Mouse (Mus musculus) spleen, adult 2 months (tissue): ENCODE data around the gene 1810043G02Rik.

ENCODE experiments used
- CTCF ChIP-seq: fragments of 200-500 bp; IDR thresholded peaks from 2 replicates; pipeline ENCODE4 v1.5.1; 2011; ENCODE audit warnings: mild to moderate bottlenecking, inconsistent platforms; ENCODE audit not compliant: insufficient read depth, insufficient read length, insufficient replicate concordance; ENCODE audit errors: extremely low read depth
- POLR2A ChIP-seq: fragments of 200-500 bp; IDR thresholded peaks from 2 replicates; pipeline ENCODE4 v1.6.1; 2011; ENCODE audit warnings: low read depth, low read length, inconsistent platforms

- TF ChIP-seq POLR2A (no peak), CTCF (no peak)
Observed at GRCm38 (mm10) chr10:77995639-77996038, 17.3 kb downstream of the 1810043G02Rik start.
